Mouse (Mus musculus): ENCODE measurements at regions not wholly inside any gene's neighbourhood (a gene's known extent, or its start where the extent isn't known, plus 50 kb on each side); places are given as distances from the start of the nearest gene placed in this dataset.

DNA sequence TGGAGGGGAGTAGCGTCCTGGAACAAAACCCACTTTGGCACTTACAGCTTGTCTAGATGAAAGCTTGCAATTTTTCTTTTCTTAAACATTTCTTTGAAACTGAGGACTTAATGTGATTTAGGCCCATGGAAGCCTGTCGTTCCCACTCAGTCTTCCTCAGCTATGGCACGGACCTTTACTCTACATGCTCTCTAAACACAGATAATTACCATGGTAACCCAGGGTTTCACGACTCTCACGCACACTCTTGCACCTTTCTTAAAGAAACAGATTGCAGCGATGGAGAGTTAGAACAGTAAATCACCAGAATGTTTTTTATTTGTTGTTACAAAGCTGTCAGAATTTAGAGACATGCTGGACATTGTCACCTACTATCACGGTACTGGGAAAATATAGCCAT is 195.0 kb downstream of the Fgf9 start:
- Histone ChIP-seq H3K36me3 (replicated peaks in 1 of 2; ENCODE audit: control insufficient read depth in 1 of 2, insufficient read depth in 1 of 2, low read length in 1 of 2) (no peaks in the 10 kb centered on the region), H3K9me3 (replicated peaks; ENCODE audit: low read length) (peaks cover 4% of the 10 kb centered on the region), H3K4me2 (ENCODE audit: insufficient read depth, low read depth, poor library complexity, severe bottlenecking) (no peak overlapping the region), H3K79me2 (replicated peaks; ENCODE audit: control insufficient read depth, extremely low read depth, insufficient read depth, poor library complexity, severe bottlenecking) (no peaks in the 10 kb centered on the region), H3K4me3 (replicated peaks in 1 of 3; ENCODE audit: low read depth in 2 of 3, low read length in 2 of 3, poor library complexity in 1 of 3) (no peak overlapping the region), H3K27ac (ENCODE audit: insufficient read depth, low read depth) (no peak overlapping the region), H3K27me3 (replicated peaks) (no peaks in the 10 kb centered on the region), H3K9ac (ENCODE audit: insufficient read depth, low read depth) (no peak overlapping the region), H3K4me1 (ENCODE audit: control insufficient read depth in 1 of 2, insufficient read depth in 2 of 2) (peaks cover 0 to 3% of the 10 kb centered on the region in 2 experiments; a peak in 1 of 4 replicates)
- no peak for DNase-seq (ENCODE audit: extremely low read depth)
- dilution Hi-C loops (cut with MboI; ENCODE audit: extremely low pct_ligation_motif_present, extremely low pct_unique_long_range_greater_than_20kb, low sequenced_read_pairs) (no loop called here), in situ Hi-C loops (cut with MboI; ENCODE audit: low pct_ligation_motif_present, low pct_unique_long_range_greater_than_20kb, low sequenced_read_pairs) (no loop called here)
- TF ChIP-seq EP300 (IDR thresholded peaks at IDR 0.05; ENCODE audit: low read length): no peak
- TF ChIP-seq NELFE (IDR thresholded peaks at IDR 0.05; ENCODE audit: low read depth, low read length): no peak
- TF ChIP-seq MAZ (IDR thresholded peaks at IDR 0.05; ENCODE audit: low read depth, low read length): no peak
- TF ChIP-seq E2F4 (IDR thresholded peaks at IDR 0.05; ENCODE audit: insufficient replicate concordance, low read depth, low read length): no peak
- TF ChIP-seq USF2 (conservative IDR thresholded peaks at IDR 0.05; ENCODE audit: low read depth, low read length): no peak
- no peak for TF ChIP-seq MEF2A (IDR thresholded peaks at IDR 0.05; ENCODE audit: borderline replicate concordance, low read depth, low read length)
- no peak for TF ChIP-seq MYC (IDR thresholded peaks at IDR 0.05; ENCODE audit: low read depth, low read length)
- TF ChIP-seq POLR2A (IDR thresholded peaks at IDR 0.05; ENCODE audit: low read depth, low read length): no peak
- TF ChIP-seq SIN3A (IDR thresholded peaks at IDR 0.05; ENCODE audit: low read length): no peak
- no peak for TF ChIP-seq CHD2 (IDR thresholded peaks at IDR 0.05; ENCODE audit: low read length)
- TF ChIP-seq PAX5 (IDR thresholded peaks at IDR 0.05; ENCODE audit: low read length): no peak
- no peak for TF ChIP-seq TBP (conservative IDR thresholded peaks at IDR 0.05; ENCODE audit: low read depth, low read length)
- TF ChIP-seq UBTF (IDR thresholded peaks at IDR 0.05; ENCODE audit: low read depth, low read length): no peak
- TF ChIP-seq RCOR1 (conservative IDR thresholded peaks at IDR 0.05; ENCODE audit: low read depth, low read length): no peak

DNA sequence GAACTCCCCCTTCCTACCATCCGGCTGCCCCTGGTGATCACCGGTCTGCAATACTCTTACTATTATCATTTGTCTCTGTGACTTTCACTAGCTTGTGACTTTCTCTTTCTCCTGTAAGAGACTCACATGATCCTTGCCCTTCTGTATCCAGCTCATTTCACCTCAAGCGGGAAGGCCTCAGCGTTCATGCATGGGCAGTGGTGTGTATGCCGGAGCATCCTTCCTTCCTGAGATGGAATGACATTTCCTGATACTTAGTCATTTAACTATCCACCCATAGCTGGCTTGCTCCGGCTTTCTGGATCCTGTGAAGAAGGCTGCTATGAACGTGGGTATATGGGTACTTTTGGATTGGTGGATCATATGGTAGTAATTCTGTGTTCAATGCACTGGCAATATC is 194.1 kb downstream of the Fgf9 start:
- in situ Hi-C loops (cut with MboI; ENCODE audit: low pct_ligation_motif_present, low pct_unique_long_range_greater_than_20kb, low sequenced_read_pairs) (no loop called here), dilution Hi-C loops (cut with MboI; ENCODE audit: extremely low pct_ligation_motif_present, extremely low pct_unique_long_range_greater_than_20kb, low sequenced_read_pairs) (no loop called here)
- H3K27me3 ChIP-seq (replicated peaks): no peaks in the 10 kb centered on the region
- no peak overlapping the region for H3K4me2 ChIP-seq (ENCODE audit: insufficient read depth, low read depth, poor library complexity, severe bottlenecking)
- H3K27ac ChIP-seq (ENCODE audit: insufficient read depth, low read depth): no peak overlapping the region
- peaks cover 4% of the 10 kb centered on the region for H3K9me3 ChIP-seq (replicated peaks; ENCODE audit: low read length)
- no peak overlapping the region for H3K4me3 ChIP-seq (replicated peaks in 1 of 3; ENCODE audit: low read depth in 2 of 3, low read length in 2 of 3, poor library complexity in 1 of 3)
- H3K4me1 ChIP-seq (ENCODE audit: control insufficient read depth in 1 of 2, insufficient read depth in 2 of 2): peaks cover 0 to 3% of the 10 kb centered on the region in 2 experiments; a peak in 1 of 4 replicates
- no peak for TF ChIP-seq ELF1 (IDR thresholded peaks at IDR 0.05; ENCODE audit: low read depth, low read length)
- no peak for TF ChIP-seq ZMIZ1 (IDR thresholded peaks at IDR 0.05; ENCODE audit: low read depth, low read length)
- TF ChIP-seq UBTF (IDR thresholded peaks at IDR 0.05; ENCODE audit: low read depth, low read length): no peak
- no peak for TF ChIP-seq PAX5 (IDR thresholded peaks at IDR 0.05; ENCODE audit: low read length)
- no peak for TF ChIP-seq CTCF (conservative IDR thresholded peaks at IDR 0.05 in 1 of 2, IDR thresholded peaks at IDR 0.05 in 1 of 2; ENCODE audit: low read depth in 2 of 2, low read length in 2 of 2)
- no peak for TF ChIP-seq ETS1 (conservative IDR thresholded peaks at IDR 0.05; ENCODE audit: low read depth, low read length)
- TF ChIP-seq RAD21 (IDR thresholded peaks at IDR 0.05; ENCODE audit: low read depth, low read length): no peak
- no peak for TF ChIP-seq BHLHE40 (IDR thresholded peaks at IDR 0.05; ENCODE audit: low read depth, low read length)
- no peak for TF ChIP-seq JUND (conservative IDR thresholded peaks at IDR 0.05; ENCODE audit: low read depth, low read length)
- TF ChIP-seq HCFC1 (IDR thresholded peaks at IDR 0.05; ENCODE audit: low read depth, low read length): no peak
- no peak for TF ChIP-seq JUN (IDR thresholded peaks at IDR 0.05; ENCODE audit: insufficient read depth, low read depth, low read length)
- no peak for TF ChIP-seq NELFE (IDR thresholded peaks at IDR 0.05; ENCODE audit: low read depth, low read length)
- no peak for TF ChIP-seq MAFK (IDR thresholded peaks at IDR 0.05; ENCODE audit: insufficient replicate concordance, low read length)
- no peak for TF ChIP-seq CHD2 (IDR thresholded peaks at IDR 0.05; ENCODE audit: low read length)
- TF ChIP-seq MXI1 (IDR thresholded peaks at IDR 0.05; ENCODE audit: low read depth, low read length): no peak
- H3K36me3 ChIP-seq (replicated peaks in 1 of 2; ENCODE audit: control insufficient read depth in 1 of 2, insufficient read depth in 1 of 2, low read length in 1 of 2): no peaks in the 10 kb centered on the region
- H3K9ac ChIP-seq (ENCODE audit: insufficient read depth, low read depth): no peak overlapping the region
- no peak for DNase-seq (ENCODE audit: extremely low read depth)
- H3K79me2 ChIP-seq (replicated peaks; ENCODE audit: control insufficient read depth, extremely low read depth, insufficient read depth, poor library complexity, severe bottlenecking): no peaks in the 10 kb centered on the region

Data from CH12.LX (cell line).